Mouse (Mus musculus): ENCODE results near the gene Thap2. TPM values are rescaled to one million over a fixed set of nuclear protein-coding genes. Genes with fewer than 3 reads are reported as not detected.
A peak's percentile ranks its signal among the peaks of the same experiment; 100 is the strongest.

The Thap2 gene
- polyA plus RNA-seq, 1 experiment from 2014 or later = 5.0 TPM

GRCm38 (mm10) chr10:115391896-115392295 lies 7.7 kb upstream of the Thap2 start:
- Histone ChIP-seq H3K27me3 (ENCODE audit: insufficient read depth, low read length) (no peaks in the 10 kb centered on the region), H3K4me2 (ENCODE audit: low read depth, low read length) (no peak overlapping the region), H3K4me3 (ENCODE audit: low read depth, low read length) (no peak overlapping the region), H3K4me1 (ENCODE audit: insufficient read depth) (peaks cover 10% of the 10 kb centered on the region), H3K9ac (replicated peaks) (no peak overlapping the region), H3K9me3 (ENCODE audit: low read length) (no peaks in the 10 kb centered on the region), H3K36me3 (replicated peaks; ENCODE audit: insufficient read depth, low read length) (peaks cover 44% of the 10 kb centered on the region), H3K27ac (ENCODE audit: low read depth) (no peak overlapping the region)
- 92% methylated on average over 1 of the region's 1 CpGs for WGBS (ENCODE audit: insufficient replicate concordance)
- no peak for DNase-seq
- no peak for ATAC-seq
- TF ChIP-seq EP300 (IDR thresholded peaks at IDR 0.05; ENCODE audit: low read depth) (no peak), CTCF (IDR thresholded peaks at IDR 0.05; ENCODE audit: low read depth) (no peak)

GRCm38 (mm10) chr10:115391076-115391475 lies 6.8 kb upstream of the Thap2 start:
- TF ChIP-seq CTCF (IDR thresholded peaks at IDR 0.05; ENCODE audit: low read depth) (no peak), EP300 (IDR thresholded peaks at IDR 0.05; ENCODE audit: low read depth) (no peak)
- no peak overlapping the region for H3K4me3 ChIP-seq (ENCODE audit: low read depth, low read length)
- 89% methylated on average over 4 of the region's 4 CpGs for WGBS (ENCODE audit: insufficient replicate concordance)
- H3K27me3 ChIP-seq (ENCODE audit: insufficient read depth, low read length) = no peaks in the 10 kb centered on the region
- no peak overlapping the region for H3K27ac ChIP-seq (ENCODE audit: low read depth)
- no peak for ATAC-seq
- H3K4me1 ChIP-seq (ENCODE audit: insufficient read depth) = peaks cover 12% of the 10 kb centered on the region
- no peak for DNase-seq
- no peak overlapping the region; the same call in 1 of the 2 replicates for H3K9ac ChIP-seq (replicated peaks)
- peaks cover 39% of the 10 kb centered on the region for H3K36me3 ChIP-seq (replicated peaks; ENCODE audit: insufficient read depth, low read length)
- H3K4me2 ChIP-seq (ENCODE audit: low read depth, low read length) = no peak overlapping the region
- no peaks in the 10 kb centered on the region for H3K9me3 ChIP-seq (ENCODE audit: low read length)

GRCm38 (mm10) chr10:115387891-115388290 lies 3.6 kb upstream of the Thap2 start:
- WGBS (ENCODE audit: insufficient replicate concordance) = 93% methylated on average over 3 of the region's 3 CpGs
- Histone ChIP-seq H3K4me1 (ENCODE audit: insufficient read depth) (peaks cover 18% of the 10 kb centered on the region), H3K4me2 (ENCODE audit: low read depth, low read length) (no peak overlapping the region), H3K27ac (ENCODE audit: low read depth) (no peak overlapping the region), H3K36me3 (replicated peaks; ENCODE audit: insufficient read depth, low read length) (peaks cover 15% of the 10 kb centered on the region), H3K9me3 (ENCODE audit: low read length) (no peaks in the 10 kb centered on the region), H3K4me3 (ENCODE audit: low read depth, low read length) (no peak overlapping the region), H3K27me3 (ENCODE audit: insufficient read depth, low read length) (no peaks in the 10 kb centered on the region), H3K9ac (replicated peaks) (no peak overlapping the region)
- ATAC-seq = no peak
- TF ChIP-seq CTCF (IDR thresholded peaks at IDR 0.05; ENCODE audit: low read depth) (no peak), EP300 (IDR thresholded peaks at IDR 0.05; ENCODE audit: low read depth) (no peak)
- DNase-seq = no peak

- peak overlapping the region; percentile 75 for H3K4me2 ChIP-seq (ENCODE audit: low read depth, low read length)
- DNase-seq (peak; percentile 77), ATAC-seq (peak; percentile 30)
- H3K9ac ChIP-seq (replicated peaks) = peak overlapping the region; percentile 98
- no peak for TF ChIP-seq CTCF (IDR thresholded peaks at IDR 0.05; ENCODE audit: low read depth)
- no peak for TF ChIP-seq EP300 (IDR thresholded peaks at IDR 0.05; ENCODE audit: low read depth)
- peak overlapping the region; percentile 69 for H3K4me3 ChIP-seq (ENCODE audit: low read depth, low read length)
- peaks cover 6% of the 10 kb centered on the region for H3K36me3 ChIP-seq (replicated peaks; ENCODE audit: insufficient read depth, low read length)
- peaks cover 26% of the 10 kb centered on the region for H3K4me1 ChIP-seq (ENCODE audit: insufficient read depth)
- H3K27ac ChIP-seq (ENCODE audit: low read depth) = peak overlapping the region; percentile 99
- H3K27me3 ChIP-seq (ENCODE audit: insufficient read depth, low read length) = no peaks in the 10 kb centered on the region
- WGBS (ENCODE audit: insufficient replicate concordance) = 1% methylated on average over 72 of the region's 101 CpGs
- H3K9me3 ChIP-seq (ENCODE audit: low read length) = no peaks in the 10 kb centered on the region
Observed at GRCm38 (mm10) chr10:115385018-115386002, 1.1 kb upstream of the Thap2 start.

- 2% methylated on average over 15 of the region's 15 CpGs for WGBS (ENCODE audit: insufficient replicate concordance)
- peak overlapping the region; percentile 98 for H3K9ac ChIP-seq (replicated peaks)
- peak overlapping the region; percentile 99 for H3K27ac ChIP-seq (ENCODE audit: low read depth)
- no peaks in the 10 kb centered on the region for H3K9me3 ChIP-seq (ENCODE audit: low read length)
- TF ChIP-seq CTCF (IDR thresholded peaks at IDR 0.05; ENCODE audit: low read depth) (no peak), EP300 (IDR thresholded peaks at IDR 0.05; ENCODE audit: low read depth) (no peak)
- peaks cover 23% of the 10 kb centered on the region for H3K4me1 ChIP-seq (ENCODE audit: insufficient read depth)
- no peak for DNase-seq
- H3K36me3 ChIP-seq (replicated peaks; ENCODE audit: insufficient read depth, low read length) = no peaks in the 10 kb centered on the region
- no peak for ATAC-seq
- H3K4me2 ChIP-seq (ENCODE audit: low read depth, low read length) = peak overlapping the region; percentile 75
- no peaks in the 10 kb centered on the region for H3K27me3 ChIP-seq (ENCODE audit: insufficient read depth, low read length)
- H3K4me3 ChIP-seq (ENCODE audit: low read depth, low read length) = peak overlapping the region; percentile 69
Observed at GRCm38 (mm10) chr10:115383644-115384220, 511 bp downstream of the Thap2 start.
